Mouse (Mus musculus): ENCODE measurements around the gene Timm8b. TPM values are rescaled to one million over a fixed set of nuclear protein-coding genes. Genes with fewer than 3 reads are reported as not detected.
"Not testable (repeated sequence)": the region's sequence is repeated elsewhere in the genome, so short reads cannot be mapped to it uniquely, and the experiment has no call there.

Gene Timm8b
- total RNA-seq, 2 experiments from 2014 or later: 206 to 234 TPM

DNA sequence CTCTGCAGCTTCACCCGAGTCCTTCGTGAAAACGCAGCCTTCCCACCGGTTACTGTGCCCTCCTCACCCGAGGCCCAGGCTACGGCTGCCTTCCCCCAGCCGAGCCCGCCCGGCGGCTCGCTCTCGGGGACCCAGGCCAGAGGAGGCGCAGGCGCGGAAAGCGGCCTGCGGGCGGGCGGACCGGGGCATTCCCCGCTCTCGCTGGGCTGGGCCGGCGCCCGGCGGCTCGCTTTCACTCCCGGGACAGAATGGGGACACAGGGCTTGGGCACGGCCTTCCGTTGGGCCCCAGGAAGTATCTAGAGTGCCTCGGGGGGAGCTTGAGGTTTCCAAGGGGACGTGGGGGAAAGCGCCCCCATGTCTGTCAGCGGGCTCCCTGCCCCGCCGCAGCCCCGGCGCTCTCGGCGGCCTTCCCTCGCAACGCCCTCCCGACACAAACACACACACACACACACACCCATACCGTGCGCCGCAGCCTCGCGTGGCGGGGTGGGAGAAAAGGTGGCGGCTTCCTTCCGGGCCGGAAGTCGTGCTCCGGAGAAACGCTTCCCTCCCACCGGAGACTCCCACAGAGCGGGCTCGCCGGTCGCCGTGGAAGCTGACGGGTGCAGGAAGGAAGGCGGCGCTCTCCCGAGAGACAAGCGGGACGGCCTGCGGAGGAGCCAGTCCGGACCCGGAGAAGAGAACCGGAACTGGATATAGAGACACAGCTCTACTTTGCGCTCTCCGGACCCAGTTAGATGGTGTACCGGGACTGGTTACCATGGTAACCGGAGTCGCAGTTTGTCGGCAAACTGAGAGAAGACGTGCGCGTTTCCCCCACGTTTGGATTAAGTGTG, 13.3 kb downstream of the Timm8b start, which contains the start of the genes Pih1d2 and Nkapd1:
Gene Pih1d2, plus strand, starts transcription at position 556 of the 838 bp plus-strand sequence.
Gene Nkapd1, minus strand, starts transcription at position 699 of the 838 bp plus-strand sequence.
- TF ChIP-seq CTCF (conservative IDR thresholded peaks at IDR 0.05): peak; percentile 7; the same call in 1 of the 2 replicates
- H3K27ac ChIP-seq: peak within 1 kb of the TSS; percentile 97
- peak; percentile 89 for DNase-seq (ENCODE audit: low spot score in 2 of 2)
- peak within 1 kb of the TSS; percentile 69 for H3K4me3 ChIP-seq

DNA sequence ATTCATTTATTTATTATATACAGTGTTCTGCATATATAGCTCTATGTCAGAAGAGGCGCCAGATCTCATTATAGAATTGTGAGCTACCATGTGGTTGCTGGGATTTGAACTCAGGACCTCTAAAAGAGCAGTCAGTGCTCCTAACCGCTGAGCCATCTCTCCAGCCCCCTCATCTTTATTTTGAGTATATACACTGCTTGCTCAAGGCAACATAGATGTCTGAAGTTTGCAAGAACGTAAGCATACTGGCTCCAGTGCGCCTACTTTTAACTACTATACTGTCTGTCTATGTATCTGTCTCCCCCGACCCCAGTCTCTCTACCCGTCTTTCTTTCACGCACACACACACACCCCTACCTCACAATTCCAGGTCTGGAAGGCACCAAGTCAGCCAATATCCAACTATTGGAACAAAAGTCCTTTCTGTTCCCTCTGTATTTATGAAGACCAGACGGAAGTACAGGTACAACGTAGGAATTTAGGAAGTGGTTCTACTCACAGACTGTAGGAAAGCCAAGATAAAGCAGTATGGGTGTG, 14.2 kb downstream of the Timm8b start:
- no peak for DNase-seq (ENCODE audit: low spot score in 2 of 2)
- H3K27ac ChIP-seq: peak overlapping the region; percentile 97
- H3K4me3 ChIP-seq: peak overlapping the region; percentile 69
- TF ChIP-seq CTCF (conservative IDR thresholded peaks at IDR 0.05): no peak

DNA sequence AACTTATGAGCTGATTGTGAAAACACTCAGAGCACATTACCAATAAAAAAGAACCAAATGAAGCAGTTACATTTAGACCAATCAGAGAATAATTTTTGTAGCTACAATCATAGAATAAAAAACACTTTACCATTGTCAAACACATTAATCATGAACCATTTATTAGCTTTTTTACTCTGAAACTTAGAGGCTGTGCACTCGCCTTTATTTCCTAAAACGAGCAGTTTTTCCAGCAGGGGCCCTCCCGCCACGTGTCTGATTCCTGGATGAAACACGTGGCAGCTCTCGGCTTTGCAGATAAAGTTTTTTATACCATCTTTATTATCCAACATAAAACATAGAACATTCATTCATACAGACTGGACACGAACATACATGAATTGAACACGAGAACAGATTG, 27.2 kb downstream of the Timm8b start:
- H3K27ac ChIP-seq; H3K4me3 ChIP-seq; DNase-seq (ENCODE audit: low spot score in 2 of 2): not testable (repeated sequence)

DNA sequence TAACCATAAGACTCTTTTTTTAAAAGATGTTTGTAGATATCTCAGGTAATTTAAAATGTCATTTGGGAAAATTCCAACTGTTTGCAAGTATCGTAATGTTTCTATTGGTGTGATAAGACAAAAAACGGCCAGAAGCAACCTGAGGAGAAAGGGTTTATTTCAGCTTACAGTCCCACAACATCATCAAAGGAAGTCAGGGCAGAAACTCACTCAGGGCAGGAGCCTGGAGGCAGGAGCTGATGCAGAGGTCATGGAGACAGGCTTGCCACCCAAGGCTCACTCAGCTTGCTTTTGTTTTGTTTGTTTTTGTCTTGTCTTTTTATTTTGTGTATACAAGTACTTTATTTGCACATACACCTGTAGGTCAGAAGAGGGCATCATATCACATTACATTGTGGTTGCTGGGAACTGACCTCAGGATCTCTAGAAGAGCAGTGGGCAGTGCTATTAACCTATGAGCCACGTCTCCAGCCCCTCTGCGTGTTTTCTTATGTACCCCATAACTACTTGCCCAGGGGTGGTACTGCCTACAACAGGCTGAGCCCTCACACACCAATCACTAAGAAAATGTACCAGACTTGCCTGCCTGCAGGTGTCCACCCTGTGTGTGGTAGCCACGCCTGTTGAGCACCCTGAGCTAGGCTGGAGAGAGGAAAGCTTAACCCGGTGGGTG, 28.4 kb downstream of the Timm8b start:
- Histone ChIP-seq H3K27ac (no peak overlapping the region), H3K4me3 (no peak overlapping the region)
- DNase-seq (ENCODE audit: low spot score in 2 of 2): no peak
- TF ChIP-seq CTCF (conservative IDR thresholded peaks at IDR 0.05): no peak

DNA sequence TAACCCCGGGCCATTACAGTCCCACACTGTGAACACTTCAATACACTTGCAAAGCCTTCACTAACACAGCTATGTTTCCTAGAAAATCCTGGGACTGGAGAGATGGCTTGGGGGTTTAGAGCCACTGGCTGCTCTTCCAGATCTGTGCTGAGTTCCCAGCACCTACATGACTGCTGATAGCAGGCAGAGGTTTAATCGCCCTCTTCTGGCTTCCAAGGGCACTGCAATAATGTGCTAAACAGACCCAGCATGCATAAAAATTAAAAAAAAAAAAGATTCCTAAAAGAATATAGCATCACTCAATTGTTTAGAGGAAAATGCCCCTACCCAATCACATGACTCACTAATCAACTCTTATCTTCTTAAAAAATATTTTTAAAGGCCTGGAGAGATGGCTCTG, 29.3 kb downstream of the Timm8b start:
- peak; percentile 59 for TF ChIP-seq CTCF (conservative IDR thresholded peaks at IDR 0.05)
- H3K27ac ChIP-seq: no peak overlapping the region
- DNase-seq (ENCODE audit: low spot score in 2 of 2): no peak

DNA sequence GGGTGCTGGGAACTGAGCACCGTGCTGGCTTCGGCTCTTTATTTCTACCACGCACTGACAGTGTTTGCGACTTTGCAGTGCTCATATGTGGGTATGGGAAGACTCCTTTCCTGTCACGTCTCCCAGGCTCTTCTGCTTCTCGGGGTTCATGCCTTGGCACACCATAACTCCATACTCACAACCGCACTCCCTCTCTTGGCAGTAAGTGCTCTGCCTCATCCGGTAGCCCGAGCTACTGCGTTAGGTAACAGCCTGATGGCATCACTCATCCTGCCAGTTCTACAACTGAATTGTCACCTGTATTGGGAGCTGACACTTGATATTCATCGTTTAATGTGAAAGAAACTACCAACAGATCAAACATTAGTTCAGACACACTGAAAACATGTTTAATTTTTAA, 30.6 kb downstream of the Timm8b start:
- Histone ChIP-seq H3K4me3 (no peak overlapping the region), H3K27ac (no peak overlapping the region)
- no peak for DNase-seq (ENCODE audit: low spot score in 2 of 2)
- no peak for TF ChIP-seq CTCF (conservative IDR thresholded peaks at IDR 0.05)

More for the DNA sequence above, 29.3 kb downstream of the Timm8b start:
- H3K4me3 ChIP-seq: no peak overlapping the region

DNA sequence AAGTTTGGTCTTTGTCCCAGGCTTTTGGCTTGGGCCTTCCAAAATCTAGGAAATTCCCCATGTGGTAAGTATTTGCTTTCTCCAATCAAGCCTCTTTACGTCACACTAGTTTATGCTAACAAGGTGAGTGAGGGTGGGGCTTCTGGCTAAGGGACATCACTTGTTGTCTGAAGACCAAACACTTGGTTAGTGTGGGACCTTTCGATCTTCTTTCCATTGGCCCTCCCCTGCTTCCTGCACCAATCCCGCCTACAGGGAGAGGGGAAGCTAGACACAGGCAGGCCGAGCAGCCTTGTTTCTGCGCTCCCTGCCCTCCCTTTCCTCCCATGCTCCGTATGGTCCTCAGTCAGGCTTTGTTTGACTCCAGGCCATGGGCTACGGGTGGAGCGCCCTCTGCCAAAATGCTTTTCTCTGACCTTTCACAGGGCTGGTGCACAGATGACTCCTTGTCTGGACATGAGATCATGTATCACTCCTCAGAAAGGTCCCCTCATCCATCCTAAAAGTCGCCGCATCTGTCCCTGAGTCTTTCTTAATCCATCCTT, 43.2 kb downstream of the Timm8b start:
- no peak for DNase-seq (ENCODE audit: low spot score in 2 of 2)
- no peak overlapping the region for H3K4me3 ChIP-seq
- H3K27ac ChIP-seq: no peak overlapping the region
- no peak for TF ChIP-seq CTCF (conservative IDR thresholded peaks at IDR 0.05)

DNA sequence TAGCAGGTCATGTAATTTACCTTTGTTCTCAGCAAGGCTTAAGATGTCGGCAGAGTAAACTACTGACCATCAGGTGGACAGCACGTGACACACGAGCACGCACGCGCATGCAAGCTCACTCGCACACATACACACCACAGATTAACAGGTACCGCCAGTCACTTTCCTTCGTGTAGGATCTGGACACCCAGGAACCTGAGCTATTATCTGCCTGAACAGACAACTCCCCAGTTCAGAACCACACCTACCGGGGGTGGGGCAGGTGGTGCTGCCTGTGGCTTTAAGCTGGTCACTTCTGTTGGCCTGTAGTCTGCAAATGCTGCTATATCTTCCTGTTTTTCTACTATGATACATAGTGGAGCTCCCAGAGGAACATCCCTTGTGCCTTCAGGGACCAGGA, 46.8 kb downstream of the Timm8b start:
- DNase-seq (ENCODE audit: low spot score in 2 of 2): no peak
- Histone ChIP-seq H3K27ac (no peak overlapping the region), H3K4me3 (no peak overlapping the region)
- no peak for TF ChIP-seq CTCF (conservative IDR thresholded peaks at IDR 0.05)

Other genes with a start within 250 kb of the Timm8b start
- not detected for gene Plet1, start 109.4 kb upstream of the Timm8b start, total RNA-seq (2021)
- gene Pts, start 75.2 kb upstream of the Timm8b start, total RNA-seq (2021): 10 to 100 TPM; 36.5 to 42.5 TPM
- gene Il18, start 49.1 kb upstream of the Timm8b start, total RNA-seq (2021): 10 to 100 TPM; 25.3 to 25.9 TPM
- 1 to 10 TPM; 3.8 to 3.9 TPM for gene Bco2, start 48.7 kb upstream of the Timm8b start, total RNA-seq (2021)
- not detected for gene Tex12, start 42.6 kb upstream of the Timm8b start, total RNA-seq (2021)
- 100 to 1,000 TPM; 109 to 112 TPM for gene Sdhd, start 98 bp upstream of the Timm8b start, total RNA-seq (2021)
- gene Pih1d2, start 13.4 kb downstream of the Timm8b start, total RNA-seq (2021): 1 to 10 TPM; 2.3 to 2.7 TPM
- gene Nkapd1, start 13.6 kb downstream of the Timm8b start, total RNA-seq (2021): 10 to 100 TPM; 20.8 to 22.1 TPM
- 100 to 1,000 TPM; 131 to 136 TPM for gene Dlat, start 55.9 kb downstream of the Timm8b start, total RNA-seq (2021)
- 10 to 100 TPM; 80.1 to 87.4 TPM for gene Dixdc1, start 135.6 kb downstream of the Timm8b start, total RNA-seq (2021)
- 1 to 10 TPM in 1 of 2 experiments, under 1 TPM in 1; 0.87 to 1.9 TPM for gene 2310030G06Rik, start 142.6 kb downstream of the Timm8b start, total RNA-seq (2021)
- 100 to 1,000 TPM; 117 to 119 TPM for gene Cryab, start 147.4 kb downstream of the Timm8b start, total RNA-seq (2021)
- under 1 TPM; 0.51 to 0.79 TPM for gene Hspb2, start 148.4 kb downstream of the Timm8b start, total RNA-seq (2021)
- gene Fdxacb1, start 164.3 kb downstream of the Timm8b start, total RNA-seq (2021): 1 to 10 TPM; 5.5 to 6.3 TPM
- gene Alg9, start 171.1 kb downstream of the Timm8b start, total RNA-seq (2021): 10 to 100 TPM; 29.0 to 31.1 TPM
- gene 1110032A03Rik, start 171.6 kb downstream of the Timm8b start, total RNA-seq (2021): 10 to 100 TPM; 29.6 to 30.2 TPM
- 10 to 100 TPM; 14.9 to 18.1 TPM for gene Ppp2r1b, start 241.4 kb downstream of the Timm8b start, total RNA-seq (2021)

Data from layer of hippocampus, adult 2 months (tissue).